Mouse (Mus musculus) midbrain, embryonic 12.5 days (tissue): ENCODE results near the gene Tfb1m. TPM values are rescaled to one million over a fixed set of nuclear protein-coding genes. Genes with fewer than 3 reads are reported as not detected.

Source experiments
- ATAC-seq: fragments of 200-750 bp; cut with Nextera tagmentation; 2 replicates; pipeline ENCODE4 v1.8.0; 2017; ENCODE audit warnings: low read depth, moderate TSS enrichment, moderate library complexity; ENCODE audit not compliant: low FRiP score
- H3K27ac ChIP-seq: fragments of 300-500 bp; sonication (generic); replicated peaks from 2 replicates; pipeline ENCODE4 v1.5.1; 2016; ENCODE audit warnings: mild to moderate bottlenecking
- H3K27me3 ChIP-seq: fragments of 300-500 bp; sonication (generic); 2 replicates; pipeline ENCODE4 v1.6.1; 2016; ENCODE audit warnings: mild to moderate bottlenecking
- H3K36me3 ChIP-seq: fragments of 300-500 bp; sonication (generic); 2 replicates; pipeline ENCODE4 v1.6.1; 2016
- H3K4me1 ChIP-seq: fragments of 300-500 bp; sonication (generic); 2 replicates; pipeline ENCODE4 v1.6.1; 2016
- H3K4me2 ChIP-seq: fragments of 300-500 bp; sonication (generic); replicated peaks from 2 replicates; pipeline ENCODE4 v1.6.1; 2016; ENCODE audit warnings: mild to moderate bottlenecking, moderate library complexity
- H3K4me3 ChIP-seq: fragments of 300-500 bp; sonication (generic); 2 replicates; pipeline ENCODE4 v1.5.1; 2016; ENCODE audit warnings: mild to moderate bottlenecking
- H3K9ac ChIP-seq: fragments of 300-500 bp; sonication (generic); replicated peaks from 2 replicates; pipeline ENCODE4 v1.6.1; 2016; ENCODE audit warnings: mild to moderate bottlenecking, moderate library complexity
- H3K9me3 ChIP-seq: fragments of 300-500 bp; sonication (generic); 2 replicates; pipeline ENCODE4 v1.6.1; 2016; ENCODE audit warnings: mild to moderate bottlenecking
- WGBS: fragments of 180-500 bp; shearing (Covaris S2); methylation state at CpG from one replicate; pipeline ENCODE4 v1.1.7; 2016; 5-methylcytosine and 5-hydroxymethylcytosine counted together
- polyA plus RNA-seq: library from polyadenylated mRNA; unstranded; fragments of >200 nt; fragmentation: Nextera tagmentation; extraction: Ambion mirVana; gene quantifications from 2 replicates; pipeline ENCODE4 v1.2.1, GENCODE M21; 2016

Tfb1m gene
- polyA plus RNA-seq, 1 experiment from 2014 or later: 16.3 TPM

- 91% methylated on average over 4 of the region's 4 CpGs for WGBS
- no peak for ATAC-seq
Measured at GRCm38 (mm10) chr17:3487211-3487610, 70.4 kb downstream of the Tfb1m start.

GRCm38 (mm10) chr17:3485851-3486250 lies 71.7 kb downstream of the Tfb1m start:
- 66% methylated on average over 7 of the region's 7 CpGs for WGBS
- no peak overlapping the region for H3K27ac ChIP-seq
- H3K27me3 ChIP-seq: no peaks in the 10 kb centered on the region
- H3K9ac ChIP-seq: no peak overlapping the region
- H3K4me2 ChIP-seq: no peak overlapping the region
- H3K4me1 ChIP-seq: peaks cover 7% of the 10 kb centered on the region; the same call in 1 of the 2 replicates
- no peak overlapping the region for H3K4me3 ChIP-seq
- no peak for ATAC-seq
- no peaks in the 10 kb centered on the region for H3K9me3 ChIP-seq
- no peaks in the 10 kb centered on the region for H3K36me3 ChIP-seq

More at GRCm38 (mm10) chr17:3487211-3487610, 70.4 kb downstream of the Tfb1m start:
- Histone ChIP-seq H3K36me3 (no peaks in the 10 kb centered on the region), H3K4me2 (no peak overlapping the region), H3K27me3 (no peaks in the 10 kb centered on the region), H3K9me3 (no peaks in the 10 kb centered on the region), H3K4me3 (no peak overlapping the region), H3K9ac (no peak overlapping the region), H3K27ac (no peak overlapping the region), H3K4me1 (peaks cover under 1% of the 10 kb centered on the region; the same call in 1 of the 2 replicates)

GRCm38 (mm10) chr17:3483091-3483490 lies 74.5 kb downstream of the Tfb1m start:
- no peaks in the 10 kb centered on the region for H3K9me3 ChIP-seq
- ATAC-seq: no peak
- WGBS: 92% methylated on average over 8 of the region's 8 CpGs
- no peak overlapping the region for H3K4me2 ChIP-seq
- no peaks in the 10 kb centered on the region for H3K27me3 ChIP-seq
- H3K36me3 ChIP-seq: no peaks in the 10 kb centered on the region
- peaks cover 7% of the 10 kb centered on the region; the same call in 1 of the 2 replicates for H3K4me1 ChIP-seq
- no peak overlapping the region for H3K27ac ChIP-seq
- H3K4me3 ChIP-seq: no peak overlapping the region
- no peak overlapping the region for H3K9ac ChIP-seq

- Histone ChIP-seq H3K36me3 (no peaks in the 10 kb centered on the region), H3K4me2 (no peak overlapping the region), H3K27ac (no peak overlapping the region), H3K9me3 (no peaks in the 10 kb centered on the region), H3K4me1 (0 out of 2 replicates have a peak, but pooled peaks cover 7% of the 10 kb centered on the region), H3K27me3 (no peaks in the 10 kb centered on the region), H3K4me3 (no peak overlapping the region), H3K9ac (no peak overlapping the region)
- ATAC-seq: no peak
- 65% methylated on average over 7 of the region's 7 CpGs for WGBS
Measured at GRCm38 (mm10) chr17:3481576-3482575, 75.7 kb downstream of the Tfb1m start.

GRCm38 (mm10) chr17:3476546-3476945 lies 81.0 kb downstream of the Tfb1m start:
- H3K4me3 ChIP-seq: no peak overlapping the region
- H3K27ac ChIP-seq: no peak overlapping the region
- no peak overlapping the region for H3K9ac ChIP-seq
- H3K4me2 ChIP-seq: no peak overlapping the region
- H3K9me3 ChIP-seq: no peaks in the 10 kb centered on the region
- no peaks in the 10 kb centered on the region for H3K36me3 ChIP-seq
- no peak for ATAC-seq
- WGBS: 87% methylated on average over 2 of the region's 2 CpGs
- 0 out of 2 replicates have a peak, but pooled peaks cover 3% of the 10 kb centered on the region for H3K27me3 ChIP-seq
- H3K4me1 ChIP-seq: 0 out of 2 replicates have a peak, but pooled peaks cover 4% of the 10 kb centered on the region

- Histone ChIP-seq H3K27me3 (0 out of 2 replicates have a peak, but pooled peaks cover 3% of the 10 kb centered on the region), H3K9me3 (no peaks in the 10 kb centered on the region), H3K4me2 (no peak overlapping the region), H3K27ac (no peak overlapping the region), H3K9ac (no peak overlapping the region), H3K36me3 (no peaks in the 10 kb centered on the region), H3K4me1 (0 out of 2 replicates have a peak, but pooled peaks cover 3% of the 10 kb centered on the region), H3K4me3 (no peak overlapping the region)
- WGBS: 79% methylated on average over 6 of the region's 6 CpGs
- no peak for ATAC-seq
Measured at GRCm38 (mm10) chr17:3472018-3472417, 85.6 kb downstream of the Tfb1m start.

Other genes with a start within 250 kb of the Tfb1m start
- gene Tiam2, start 231.2 kb downstream of the Tfb1m start, polyA plus RNA-seq: 2.8 and 5.1 TPM in 2 replicates
- not detected in 2 replicates for gene Cldn20, start 25.2 kb downstream of the Tfb1m start, polyA plus RNA-seq
- gene Nox3, start 138.5 kb upstream of the Tfb1m start, polyA plus RNA-seq: not detected in 2 replicates